Mouse (Mus musculus): ENCODE measurements around the gene Vps41. TPM values are rescaled to one million over a fixed set of nuclear protein-coding genes. Genes with fewer than 3 reads are reported as not detected.

Vps41 gene
- polyA plus RNA-seq, 1 experiment: 18.8 TPM

DNA sequence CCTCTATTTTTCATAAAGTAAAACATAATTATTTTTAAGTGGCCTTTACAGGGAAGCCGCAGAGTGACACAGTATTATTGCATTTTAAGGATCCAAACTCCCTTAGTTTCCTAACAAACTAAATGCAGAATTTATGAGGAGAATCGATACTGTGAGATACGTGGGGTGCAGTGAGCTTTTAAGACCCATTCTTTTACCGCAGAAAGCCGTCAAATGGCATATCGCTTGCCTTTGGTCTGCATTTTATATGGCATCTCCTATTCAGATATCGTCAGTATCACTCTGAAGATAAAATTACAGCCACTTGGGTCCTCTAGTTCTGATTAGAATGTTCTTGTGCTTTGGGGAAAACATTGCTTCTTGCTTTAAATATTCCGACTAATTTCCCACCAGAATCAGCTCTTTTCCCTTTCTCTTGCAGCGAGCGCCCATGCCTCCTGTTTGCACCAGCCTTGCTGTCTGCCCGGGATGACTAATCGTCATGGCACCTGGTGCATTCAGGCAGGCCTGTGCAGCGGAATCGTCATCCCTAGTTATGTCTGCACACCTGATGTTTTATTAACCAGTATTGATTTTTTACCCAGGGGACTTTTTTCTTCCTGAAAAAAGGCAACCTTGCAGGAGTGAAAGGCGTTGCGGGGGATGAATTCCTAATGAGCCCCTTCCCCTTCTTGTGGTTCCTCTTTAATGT, 26.6 kb downstream of the Vps41 start:
- H3K4me3 ChIP-seq (ENCODE audit: control insufficient read depth, insufficient read depth, low read length): no peak overlapping the region
- no peak overlapping the region for H3K27ac ChIP-seq (ENCODE audit: control insufficient read depth, insufficient read depth, low read length)
- no peak for DNase-seq
- H3K4me1 ChIP-seq (replicated peaks; ENCODE audit: control insufficient read depth, insufficient read depth, low read length): no peaks in the 10 kb centered on the region
- no peak for TF ChIP-seq POLR2A (IDR thresholded peaks at IDR 0.05; ENCODE audit: control insufficient read depth, extremely low read depth, insufficient read depth, low read length, poor library complexity)
- no peak for TF ChIP-seq CTCF (IDR thresholded peaks at IDR 0.05; ENCODE audit: borderline replicate concordance, control insufficient read depth, extremely low read depth, insufficient read depth, low read length, poor library complexity)
- no peaks in the 10 kb centered on the region for H3K27me3 ChIP-seq (ENCODE audit: control insufficient read depth, insufficient read depth, low read length)
- H3K36me3 ChIP-seq (ENCODE audit: control insufficient read depth, insufficient read depth, low read length): peaks cover 9% of the 10 kb centered on the region; the same call in 1 of the 2 replicates
- WGBS: 97% methylated on average over 16 of the region's 16 CpGs

DNA sequence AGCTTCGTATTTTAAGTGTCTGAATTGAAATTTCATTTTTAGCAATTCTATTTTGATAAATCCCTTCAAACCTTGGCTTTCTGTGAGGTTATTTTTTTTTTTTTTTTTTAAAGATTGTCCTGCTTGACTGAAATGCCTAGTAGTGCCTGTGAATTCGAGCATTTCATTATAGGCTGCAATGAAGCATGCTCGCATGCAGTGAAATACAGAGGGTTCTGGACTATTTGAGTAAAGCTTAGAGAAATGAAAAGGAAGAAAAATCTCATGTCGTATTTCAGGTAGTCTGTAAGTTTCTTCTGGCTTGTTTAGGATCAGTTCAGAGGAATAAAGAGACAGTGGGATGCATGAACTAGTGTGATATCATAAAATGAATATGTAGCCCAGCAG, 27.2 kb downstream of the Vps41 start:
- no peaks in the 10 kb centered on the region for H3K4me1 ChIP-seq (replicated peaks; ENCODE audit: control insufficient read depth, insufficient read depth, low read length)
- 88% methylated on average over 4 of the region's 4 CpGs for WGBS
- no peak for DNase-seq
- H3K36me3 ChIP-seq (ENCODE audit: control insufficient read depth, insufficient read depth, low read length): peaks cover 9% of the 10 kb centered on the region; the same call in 1 of the 2 replicates
- TF ChIP-seq CTCF (IDR thresholded peaks at IDR 0.05; ENCODE audit: borderline replicate concordance, control insufficient read depth, extremely low read depth, insufficient read depth, low read length, poor library complexity) (no peak), POLR2A (IDR thresholded peaks at IDR 0.05; ENCODE audit: control insufficient read depth, extremely low read depth, insufficient read depth, low read length, poor library complexity) (no peak)
- H3K27me3 ChIP-seq (ENCODE audit: control insufficient read depth, insufficient read depth, low read length): no peaks in the 10 kb centered on the region
- no peak overlapping the region for H3K4me3 ChIP-seq (ENCODE audit: control insufficient read depth, insufficient read depth, low read length)
- no peak overlapping the region for H3K27ac ChIP-seq (ENCODE audit: control insufficient read depth, insufficient read depth, low read length)

DNA sequence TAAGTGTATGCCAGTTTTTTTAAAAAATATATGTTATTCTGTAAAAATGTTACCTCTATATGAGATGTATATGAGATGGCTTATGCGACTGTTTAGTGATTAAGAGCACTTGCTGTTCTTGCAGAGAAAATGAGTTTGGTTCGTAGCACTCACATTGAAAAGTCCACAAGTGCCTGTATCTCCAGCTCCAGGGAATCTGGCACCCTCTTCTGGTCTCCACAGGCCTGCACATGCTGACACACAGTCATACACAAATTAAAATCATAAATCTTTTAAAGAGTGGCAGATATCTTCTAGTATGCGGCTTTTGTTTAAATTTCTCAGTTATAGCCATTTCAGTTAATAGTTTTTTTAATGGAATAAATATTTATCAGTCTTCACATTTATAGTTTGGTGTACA, 40.9 kb downstream of the Vps41 start:
- H3K36me3 ChIP-seq (ENCODE audit: control insufficient read depth, insufficient read depth, low read length): no peaks in the 10 kb centered on the region
- no peak overlapping the region for H3K27ac ChIP-seq (ENCODE audit: control insufficient read depth, insufficient read depth, low read length)
- 94% methylated on average over 3 of the region's 3 CpGs for WGBS
- DNase-seq: no peak
- H3K4me3 ChIP-seq (ENCODE audit: control insufficient read depth, insufficient read depth, low read length): no peak overlapping the region
- no peaks in the 10 kb centered on the region for H3K27me3 ChIP-seq (ENCODE audit: control insufficient read depth, insufficient read depth, low read length)
- H3K4me1 ChIP-seq (replicated peaks; ENCODE audit: control insufficient read depth, insufficient read depth, low read length): no peaks in the 10 kb centered on the region
- TF ChIP-seq POLR2A (IDR thresholded peaks at IDR 0.05; ENCODE audit: control insufficient read depth, extremely low read depth, insufficient read depth, low read length, poor library complexity): no peak
- TF ChIP-seq CTCF (IDR thresholded peaks at IDR 0.05; ENCODE audit: borderline replicate concordance, control insufficient read depth, extremely low read depth, insufficient read depth, low read length, poor library complexity): no peak

DNA sequence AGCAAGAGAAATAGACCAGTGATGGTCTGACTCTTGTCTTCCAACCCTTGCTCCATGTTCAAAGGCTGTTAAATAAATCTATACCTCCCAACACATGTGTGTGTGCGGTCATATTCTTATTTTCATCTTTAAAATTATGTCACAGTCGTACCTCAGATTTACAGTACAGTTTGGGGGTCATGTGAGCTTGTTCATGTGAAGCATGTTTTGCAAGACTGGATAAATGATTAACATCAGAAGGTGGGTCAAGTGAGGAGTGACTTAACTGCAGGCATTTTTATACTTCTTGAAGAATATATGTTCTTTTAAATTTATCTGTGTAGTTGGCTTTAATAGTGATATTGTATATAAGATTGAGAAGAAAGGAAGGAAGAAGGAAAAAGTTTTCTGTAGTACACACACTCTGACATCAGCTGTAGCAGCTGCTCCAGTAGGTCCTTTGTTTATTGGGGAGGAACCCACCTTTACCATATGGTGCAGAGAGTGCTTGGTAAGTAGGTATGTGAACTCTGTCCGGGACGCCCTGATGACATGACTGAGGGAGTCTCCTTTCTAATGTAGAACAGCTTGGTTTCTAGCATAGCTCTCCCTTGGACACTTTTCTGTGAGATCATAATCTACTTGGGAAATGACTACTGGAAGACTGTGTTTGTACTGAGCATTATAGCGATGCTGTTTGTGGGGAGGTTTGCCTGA, 42.4 kb downstream of the Vps41 start:
- TF ChIP-seq CTCF (IDR thresholded peaks at IDR 0.05; ENCODE audit: borderline replicate concordance, control insufficient read depth, extremely low read depth, insufficient read depth, low read length, poor library complexity): no peak
- TF ChIP-seq POLR2A (IDR thresholded peaks at IDR 0.05; ENCODE audit: control insufficient read depth, extremely low read depth, insufficient read depth, low read length, poor library complexity): no peak
- no peaks in the 10 kb centered on the region for H3K4me1 ChIP-seq (replicated peaks; ENCODE audit: control insufficient read depth, insufficient read depth, low read length)
- H3K36me3 ChIP-seq (ENCODE audit: control insufficient read depth, insufficient read depth, low read length): no peaks in the 10 kb centered on the region
- H3K27me3 ChIP-seq (ENCODE audit: control insufficient read depth, insufficient read depth, low read length): no peaks in the 10 kb centered on the region
- DNase-seq: no peak
- H3K27ac ChIP-seq (ENCODE audit: control insufficient read depth, insufficient read depth, low read length): no peak overlapping the region
- WGBS: 96% methylated on average over 5 of the region's 5 CpGs
- no peak overlapping the region for H3K4me3 ChIP-seq (ENCODE audit: control insufficient read depth, insufficient read depth, low read length)

DNA sequence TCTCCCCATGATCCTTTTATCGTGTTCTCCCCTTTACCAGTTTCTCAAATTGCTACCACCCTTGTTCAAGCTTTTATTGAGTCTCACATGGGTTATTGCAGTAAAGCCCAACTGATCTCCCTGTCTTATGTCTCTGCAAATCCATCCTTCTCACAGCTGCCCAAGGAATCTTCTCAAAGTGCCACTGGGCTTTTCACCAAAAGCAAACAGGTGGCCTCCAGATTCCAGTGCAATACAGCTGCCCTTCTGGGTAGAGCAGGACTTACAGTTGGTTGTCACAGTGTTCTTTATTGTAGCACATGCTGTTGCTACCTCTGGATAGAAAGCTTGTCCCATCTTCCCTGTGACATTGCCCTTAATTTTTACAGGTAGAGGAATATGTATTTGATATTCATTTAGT, 44.4 kb downstream of the Vps41 start:
- Histone ChIP-seq H3K27ac (ENCODE audit: control insufficient read depth, insufficient read depth, low read length) (no peak overlapping the region), H3K36me3 (ENCODE audit: control insufficient read depth, insufficient read depth, low read length) (no peaks in the 10 kb centered on the region), H3K4me1 (replicated peaks; ENCODE audit: control insufficient read depth, insufficient read depth, low read length) (no peaks in the 10 kb centered on the region), H3K27me3 (ENCODE audit: control insufficient read depth, insufficient read depth, low read length) (no peaks in the 10 kb centered on the region), H3K4me3 (ENCODE audit: control insufficient read depth, insufficient read depth, low read length) (no peak overlapping the region)
- TF ChIP-seq CTCF (IDR thresholded peaks at IDR 0.05; ENCODE audit: borderline replicate concordance, control insufficient read depth, extremely low read depth, insufficient read depth, low read length, poor library complexity) (no peak), POLR2A (IDR thresholded peaks at IDR 0.05; ENCODE audit: control insufficient read depth, extremely low read depth, insufficient read depth, low read length, poor library complexity) (no peak)
- WGBS: 96% methylated on average over 1 of the region's 1 CpGs
- no peak for DNase-seq

DNA sequence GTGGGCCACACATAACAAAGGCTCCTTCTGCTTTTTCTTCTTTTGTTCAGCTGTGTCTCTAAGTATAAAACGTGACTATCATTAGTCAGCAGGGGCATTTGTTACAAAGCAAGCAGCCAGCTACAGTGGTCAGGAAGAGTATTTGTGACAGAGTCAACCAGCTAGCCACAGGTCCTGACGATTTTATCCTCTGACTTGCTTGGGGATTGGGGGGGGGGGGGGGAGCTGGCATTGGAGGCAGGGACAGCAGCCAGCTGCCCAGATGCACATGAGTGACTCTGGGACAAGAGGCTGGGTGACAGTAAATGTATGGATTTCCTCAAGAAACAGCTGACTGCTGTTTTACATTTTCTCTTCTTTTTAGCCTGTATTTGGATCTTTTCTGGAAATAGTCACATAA, 50.8 kb downstream of the Vps41 start:
- no peaks in the 10 kb centered on the region for H3K27me3 ChIP-seq (ENCODE audit: control insufficient read depth, insufficient read depth, low read length)
- WGBS: 58% methylated on average over 2 of the region's 2 CpGs
- TF ChIP-seq POLR2A (IDR thresholded peaks at IDR 0.05; ENCODE audit: control insufficient read depth, extremely low read depth, insufficient read depth, low read length, poor library complexity) (no peak), CTCF (IDR thresholded peaks at IDR 0.05; ENCODE audit: borderline replicate concordance, control insufficient read depth, extremely low read depth, insufficient read depth, low read length, poor library complexity) (no peak)

More for the DNA sequence above, 50.8 kb downstream of the Vps41 start:
- Histone ChIP-seq H3K4me1 (replicated peaks; ENCODE audit: control insufficient read depth, insufficient read depth, low read length) (no peaks in the 10 kb centered on the region), H3K27ac (ENCODE audit: control insufficient read depth, insufficient read depth, low read length) (no peak overlapping the region), H3K4me3 (ENCODE audit: control insufficient read depth, insufficient read depth, low read length) (no peak overlapping the region), H3K36me3 (ENCODE audit: control insufficient read depth, insufficient read depth, low read length) (no peaks in the 10 kb centered on the region)
- DNase-seq: no peak

Measured in thymus, adult 2 months (tissue).